Mouse (Mus musculus) stomach, embryonic 16.5 days (tissue): ENCODE measurements around the gene Ccdc110. TPM values are rescaled to one million over a fixed set of nuclear protein-coding genes. Genes with fewer than 3 reads are reported as not detected.

Source experiments
- polyA plus RNA-seq: library from polyadenylated mRNA; unstranded; fragments of >200 nt; fragmentation: Nextera tagmentation; extraction: Ambion mirVana; gene quantifications from 2 replicates; pipeline ENCODE4 v1.2.1, GENCODE M21; 2015

Gene Ccdc110
- polyA plus RNA-seq, 1 experiment from 2014 or later, result not detected

Other genes starting within 250 kb of the Ccdc110 start
- 222 and 236 TPM in 2 replicates for gene Pdlim3, start 49.2 kb upstream of the Ccdc110 start, polyA plus RNA-seq
- gene 1700029J07Rik, start 40.6 kb downstream of the Ccdc110 start, polyA plus RNA-seq, result 4.1 and 4.2 TPM in 2 replicates
- 91.4 and 93.6 TPM in 2 replicates for gene Ufsp2, start 40.9 kb downstream of the Ccdc110 start, polyA plus RNA-seq
- gene Lrp2bp, start 64.7 kb downstream of the Ccdc110 start, polyA plus RNA-seq, result 0.37 and 0.71 TPM in 2 replicates
- 27.1 and 41.3 TPM in 2 replicates for gene Ankrd37, start 71.1 kb downstream of the Ccdc110 start, polyA plus RNA-seq
- gene Cfap97, start 217.2 kb downstream of the Ccdc110 start, polyA plus RNA-seq, result 16.3 and 18.5 TPM in 2 replicates
- 4.0 and 6.0 TPM in 2 replicates for gene Snx25, start 217.5 kb downstream of the Ccdc110 start, polyA plus RNA-seq